Mouse (Mus musculus): ENCODE measurements around the gene AC153137.1. TPM values are rescaled to one million over a fixed set of nuclear protein-coding genes. Genes with fewer than 3 reads are reported as not detected.
A peak's percentile ranks its signal among the peaks of the same experiment; 100 is the strongest.
"Not testable (repeated sequence)": the region's sequence is repeated elsewhere in the genome, so short reads cannot be mapped to it uniquely, and the experiment has no call there.

The AC153137.1 gene
- not detected in 2 replicates for total RNA-seq (2012; rRNA removed)
- not detected in 2 replicates for total RNA-seq (2014; rRNA removed)
- polyA plus RNA-seq (2012; ENCODE audit: insufficient read length, low read depth) = not detected in 2 replicates

DNA sequence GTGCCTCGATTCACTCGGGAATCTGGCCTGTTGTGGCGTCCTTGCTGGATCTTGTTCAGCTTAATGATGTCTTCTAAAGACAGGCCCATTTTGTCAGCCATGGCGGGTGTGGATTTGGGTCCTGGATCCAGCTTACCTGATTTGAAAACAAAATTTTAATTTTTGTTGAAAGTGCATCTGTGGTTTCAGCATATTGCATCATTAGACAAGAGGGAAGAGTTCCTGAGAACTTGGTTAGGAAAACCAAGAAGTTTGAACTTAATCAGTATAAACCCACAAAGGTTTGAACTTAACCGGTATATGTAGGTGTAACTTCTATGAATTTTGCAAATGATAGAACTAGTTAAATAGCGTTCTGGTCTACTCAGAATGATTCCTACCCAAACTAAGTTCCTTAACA lies at the start of gene AC153137.1:
Gene AC153137.1 (minus strand): TSS at position 101 of the 400 bp plus-strand sequence.
- in situ Hi-C loops (cut with MboI; ENCODE audit: low pct_ligation_motif_present, low pct_unique_long_range_greater_than_20kb, low sequenced_read_pairs); H3K27ac ChIP-seq (ENCODE audit: insufficient read depth, low read depth); H3K9ac ChIP-seq (ENCODE audit: insufficient read depth, low read depth); H3K36me3 ChIP-seq (replicated peaks in 1 of 2; ENCODE audit: control insufficient read depth in 1 of 2, insufficient read depth in 1 of 2, low read length in 1 of 2); dilution Hi-C loops (cut with MboI; ENCODE audit: extremely low pct_ligation_motif_present, extremely low pct_unique_long_range_greater_than_20kb, low sequenced_read_pairs); H3K4me1 ChIP-seq (ENCODE audit: control insufficient read depth in 1 of 2, insufficient read depth in 2 of 2); H3K4me2 ChIP-seq (ENCODE audit: insufficient read depth, low read depth, poor library complexity, severe bottlenecking); H3K27me3 ChIP-seq (replicated peaks); H3K9me3 ChIP-seq (replicated peaks; ENCODE audit: low read length); H3K79me2 ChIP-seq (replicated peaks; ENCODE audit: control insufficient read depth, extremely low read depth, insufficient read depth, poor library complexity, severe bottlenecking); H3K4me3 ChIP-seq (replicated peaks in 1 of 3; ENCODE audit: low read depth in 2 of 3, low read length in 2 of 3, poor library complexity in 1 of 3); DNase-seq (ENCODE audit: extremely low read depth): not testable (repeated sequence)

DNA sequence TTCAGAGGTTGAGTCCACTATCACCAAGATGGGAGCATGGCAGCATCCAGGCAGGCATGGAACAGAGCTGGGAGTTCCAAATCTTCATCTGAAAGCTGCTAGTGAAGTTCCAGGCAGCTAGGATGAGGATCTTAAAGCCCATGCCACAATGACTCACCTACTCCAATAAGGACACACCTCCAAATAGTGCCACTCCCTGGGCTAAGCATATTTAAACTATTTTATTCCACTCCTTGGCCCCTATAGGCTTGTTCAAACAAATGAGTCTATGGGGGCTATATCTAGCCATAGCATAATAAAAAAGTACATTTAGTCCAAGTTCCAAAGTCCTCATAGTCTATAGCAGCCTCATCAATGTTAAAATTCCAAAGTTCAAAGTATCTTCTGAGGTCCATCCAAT lies 45.4 kb upstream of the AC153137.1 start:
- dilution Hi-C loops (cut with MboI; ENCODE audit: extremely low pct_ligation_motif_present, extremely low pct_unique_long_range_greater_than_20kb, low sequenced_read_pairs) = no loop called here
- no peaks in the 10 kb centered on the region for H3K9me3 ChIP-seq (replicated peaks; ENCODE audit: low read length)
- in situ Hi-C loops (cut with MboI; ENCODE audit: low pct_ligation_motif_present, low pct_unique_long_range_greater_than_20kb, low sequenced_read_pairs) = no loop called here

DNA sequence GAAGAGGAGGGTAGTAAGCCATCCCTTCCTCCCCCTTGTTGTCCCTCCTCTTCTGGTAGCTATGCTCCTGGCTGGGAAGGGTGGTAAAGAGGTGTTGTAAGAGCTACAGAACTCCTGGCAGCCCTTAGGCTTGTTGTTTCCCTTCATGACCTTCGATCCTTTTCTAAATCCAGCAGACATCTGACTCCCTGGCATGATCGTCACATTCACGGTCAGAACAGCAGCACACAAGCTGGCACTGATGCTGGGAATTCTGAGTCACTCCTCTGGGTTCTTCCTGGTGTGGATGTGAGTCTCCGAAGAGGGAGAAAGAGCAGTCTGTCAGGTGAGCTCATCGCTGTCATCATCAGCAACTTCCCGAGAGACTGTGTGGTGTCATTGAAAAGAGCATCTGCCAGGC lies 41.5 kb upstream of the AC153137.1 start:
- Histone ChIP-seq H3K27me3 (replicated peaks) (no peaks in the 10 kb centered on the region), H3K4me1 (ENCODE audit: control insufficient read depth in 1 of 2, insufficient read depth in 2 of 2) (no peaks in the 10 kb centered on the region), H3K9me3 (replicated peaks; ENCODE audit: low read length) (no peaks in the 10 kb centered on the region), H3K9ac (ENCODE audit: insufficient read depth, low read depth) (no peak overlapping the region; the same call in 1 of the 2 replicates), H3K79me2 (replicated peaks; ENCODE audit: control insufficient read depth, extremely low read depth, insufficient read depth, poor library complexity, severe bottlenecking) (no peaks in the 10 kb centered on the region), H3K27ac (ENCODE audit: insufficient read depth, low read depth) (no peak overlapping the region), H3K4me3 (replicated peaks in 1 of 3; ENCODE audit: low read depth in 2 of 3, low read length in 2 of 3, poor library complexity in 1 of 3) (no peak overlapping the region), H3K36me3 (replicated peaks in 1 of 2; ENCODE audit: control insufficient read depth in 1 of 2, insufficient read depth in 1 of 2, low read length in 1 of 2) (no peaks in the 10 kb centered on the region), H3K4me2 (ENCODE audit: insufficient read depth, low read depth, poor library complexity, severe bottlenecking) (peak overlapping the region; percentile 62; the same call in 1 of the 2 replicates)
- TF ChIP-seq IRF4 (IDR thresholded peaks at IDR 0.05; ENCODE audit: low read depth, low read length) = no peak
- TF ChIP-seq USF2 (conservative IDR thresholded peaks at IDR 0.05; ENCODE audit: low read depth, low read length) = no peak
- TF ChIP-seq JUND (conservative IDR thresholded peaks at IDR 0.05; ENCODE audit: low read depth, low read length) = no peak
- in situ Hi-C loops (cut with MboI; ENCODE audit: low pct_ligation_motif_present, low pct_unique_long_range_greater_than_20kb, low sequenced_read_pairs) (no loop called here), dilution Hi-C loops (cut with MboI; ENCODE audit: extremely low pct_ligation_motif_present, extremely low pct_unique_long_range_greater_than_20kb, low sequenced_read_pairs) (no loop called here)
- DNase-seq (ENCODE audit: extremely low read depth) = no peak

More for the DNA sequence above, 45.4 kb upstream of the AC153137.1 start:
- Histone ChIP-seq H3K27me3 (replicated peaks) (no peaks in the 10 kb centered on the region), H3K4me2 (ENCODE audit: insufficient read depth, low read depth, poor library complexity, severe bottlenecking) (no peak overlapping the region), H3K27ac (ENCODE audit: insufficient read depth, low read depth) (no peak overlapping the region), H3K79me2 (replicated peaks; ENCODE audit: control insufficient read depth, extremely low read depth, insufficient read depth, poor library complexity, severe bottlenecking) (no peaks in the 10 kb centered on the region), H3K9ac (ENCODE audit: insufficient read depth, low read depth) (no peak overlapping the region), H3K4me1 (ENCODE audit: control insufficient read depth in 1 of 2, insufficient read depth in 2 of 2) (no peaks in the 10 kb centered on the region), H3K4me3 (replicated peaks in 1 of 3; ENCODE audit: low read depth in 2 of 3, low read length in 2 of 3, poor library complexity in 1 of 3) (no peak overlapping the region), H3K36me3 (replicated peaks in 1 of 2; ENCODE audit: control insufficient read depth in 1 of 2, insufficient read depth in 1 of 2, low read length in 1 of 2) (no peaks in the 10 kb centered on the region)
- no peak for DNase-seq (ENCODE audit: extremely low read depth)
- TF ChIP-seq NRF1 (IDR thresholded peaks at IDR 0.05; ENCODE audit: low read depth, low read length) = no peak
- TF ChIP-seq TCF12 (IDR thresholded peaks at IDR 0.05; ENCODE audit: low read depth, low read length) = no peak
- TF ChIP-seq USF2 (conservative IDR thresholded peaks at IDR 0.05; ENCODE audit: low read depth, low read length) = no peak
- TF ChIP-seq JUN (IDR thresholded peaks at IDR 0.05; ENCODE audit: insufficient read depth, low read depth, low read length) = no peak
- TF ChIP-seq CHD2 (IDR thresholded peaks at IDR 0.05; ENCODE audit: low read length) = no peak
- TF ChIP-seq SIN3A (IDR thresholded peaks at IDR 0.05; ENCODE audit: low read length) = no peak
- no peak for TF ChIP-seq RCOR1 (conservative IDR thresholded peaks at IDR 0.05; ENCODE audit: low read depth, low read length)
- no peak for TF ChIP-seq ELF1 (IDR thresholded peaks at IDR 0.05; ENCODE audit: low read depth, low read length)
- no peak for TF ChIP-seq NELFE (IDR thresholded peaks at IDR 0.05; ENCODE audit: low read depth, low read length)
- TF ChIP-seq POLR2A (IDR thresholded peaks at IDR 0.05; ENCODE audit: low read depth, low read length) = no peak
- no peak for TF ChIP-seq ZC3H11A (IDR thresholded peaks at IDR 0.05; ENCODE audit: low read depth, low read length)
- no peak for TF ChIP-seq TBP (conservative IDR thresholded peaks at IDR 0.05; ENCODE audit: low read depth, low read length)
- TF ChIP-seq MAFK (IDR thresholded peaks at IDR 0.05; ENCODE audit: insufficient replicate concordance, low read length) = no peak
- TF ChIP-seq EP300 (IDR thresholded peaks at IDR 0.05; ENCODE audit: low read length) = no peak
- TF ChIP-seq IRF4 (IDR thresholded peaks at IDR 0.05; ENCODE audit: low read depth, low read length) = no peak
- TF ChIP-seq KAT2A (IDR thresholded peaks at IDR 0.05; ENCODE audit: insufficient replicate concordance, low read length) = no peak

Measured in CH12.LX (cell line).